Mouse (Mus musculus): Measurements from ENCODE around the gene Slc22a4.
"Not testable (repeated sequence)": the region's sequence is repeated elsewhere in the genome, so short reads cannot be mapped to it uniquely, and the experiment has no call there.

The Slc22a4 gene

GRCm38 (mm10) chr11:54056132-54056531, 28.2 kb upstream of the Slc22a4 start:
- peak; percentile 84 for DNase-seq

- peak; percentile 86 for DNase-seq
Measured at GRCm38 (mm10) chr11:54054257-54054656, 26.4 kb upstream of the Slc22a4 start.

GRCm38 (mm10) chr11:54053090-54053489, 25.2 kb upstream of the Slc22a4 start:
- no peak for DNase-seq

GRCm38 (mm10) chr11:54052128-54052527, 24.2 kb upstream of the Slc22a4 start:
- DNase-seq, result no peak

- peak; percentile 94 for DNase-seq
Measured at GRCm38 (mm10) chr11:54051161-54051560, 23.3 kb upstream of the Slc22a4 start.

GRCm38 (mm10) chr11:54050205-54050604, 22.3 kb upstream of the Slc22a4 start:
- no peak for DNase-seq

GRCm38 (mm10) chr11:54040676-54041075, 12.8 kb upstream of the Slc22a4 start:
- DNase-seq, result peak; percentile 79

GRCm38 (mm10) chr11:54032872-54033271, 5.0 kb upstream of the Slc22a4 start:
- not testable (repeated sequence) for DNase-seq

- DNase-seq, result no peak
Measured at GRCm38 (mm10) chr11:54028997-54029396, 1.1 kb upstream of the Slc22a4 start.

GRCm38 (mm10) chr11:54027131-54028043, 503 bp downstream of the Slc22a4 start:
- DNase-seq, result peak; percentile 31

GRCm38 (mm10) chr11:54026491-54027041, 1.3 kb downstream of the Slc22a4 start:
- no peak for DNase-seq

- DNase-seq, result peak; percentile 72
Measured at GRCm38 (mm10) chr11:54021396-54022093, 6.3 kb downstream of the Slc22a4 start.

GRCm38 (mm10) chr11:54018893-54019732, 8.8 kb downstream of the Slc22a4 start:
- no peak for DNase-seq

- DNase-seq, result no peak
Measured at GRCm38 (mm10) chr11:54017596-54017995, 10.3 kb downstream of the Slc22a4 start.

- DNase-seq, result no peak
Measured at GRCm38 (mm10) chr11:54016051-54016450, 11.8 kb downstream of the Slc22a4 start.

GRCm38 (mm10) chr11:54012961-54013360, 14.9 kb downstream of the Slc22a4 start:
- peak; percentile 88 for DNase-seq

GRCm38 (mm10) chr11:54011255-54011654, 16.6 kb downstream of the Slc22a4 start:
- no peak for DNase-seq

GRCm38 (mm10) chr11:54008416-54008920, 19.4 kb downstream of the Slc22a4 start:
- DNase-seq, result peak; percentile 41

- peak; percentile 40 for DNase-seq
Measured at GRCm38 (mm10) chr11:54007717-54008116, 20.2 kb downstream of the Slc22a4 start.

GRCm38 (mm10) chr11:54006901-54007300, 21.0 kb downstream of the Slc22a4 start:
- peak; percentile 95 for DNase-seq

- not testable (repeated sequence) for DNase-seq
Measured at GRCm38 (mm10) chr11:54006362-54006761, 21.5 kb downstream of the Slc22a4 start.

GRCm38 (mm10) chr11:54004734-54005133, 23.2 kb downstream of the Slc22a4 start:
- peak; percentile 26 for DNase-seq
